Comparison of ENCODE assay signal across 8 mouse cellular contexts in genomic region chr2:165922047-165922728, GRCm38 (mm10). TPM values are rescaled to one million over a fixed set of nuclear protein-coding genes. Genes with fewer than 3 reads are reported as not detected.
DNase-seq lines count a peak whose midpoint lies in the region; ATAC-seq and TF ChIP-seq lines count a peak whose summit lies in the region.

No protein-coding gene starts in this region.

- H3K9ac ChIP-seq in intestine, embryonic 14.5 days (ENCODE audit: low read length), result no peak overlapping the region
- no peak overlapping the region for H3K9ac ChIP-seq in midbrain, postnatal 0 days (replicated peaks; ENCODE audit: low read length, poor library complexity, severe bottlenecking)

- peaks cover 21% of the 10 kb centered on the region for H3K4me1 ChIP-seq in heart, embryonic 10.5 days
- peaks cover 4% of the 10 kb centered on the region; the same call in 1 of the 2 replicates for H3K4me1 ChIP-seq in intestine, embryonic 14.5 days (replicated peaks; ENCODE audit: control insufficient read depth, insufficient read depth, low read length)
- H3K4me1 ChIP-seq in thymus, adult 2 months (replicated peaks; ENCODE audit: control insufficient read depth, insufficient read depth, low read length), result peaks cover 35% of the 10 kb centered on the region
- no peaks in the 10 kb centered on the region for H3K4me1 ChIP-seq in midbrain, postnatal 0 days (ENCODE audit: insufficient read depth, low read length)

- H3K9me3 ChIP-seq in heart, embryonic 10.5 days, result no peaks in the 10 kb centered on the region
- no peaks in the 10 kb centered on the region for H3K9me3 ChIP-seq in intestine, embryonic 14.5 days (ENCODE audit: control insufficient read depth, low read length)
- no peaks in the 10 kb centered on the region for H3K9me3 ChIP-seq in midbrain, postnatal 0 days (ENCODE audit: low read length)

- peak; percentile 85 for ATAC-seq in intestine, embryonic 14.5 days (replicated peaks; ENCODE audit: low FRiP score, low TSS enrichment, low read depth)
- ATAC-seq in midbrain, postnatal 0 days (ENCODE audit: low FRiP score), result no peak

- no peak for TF ChIP-seq POLR2A in thymus, adult 2 months (IDR thresholded peaks at IDR 0.05; ENCODE audit: control insufficient read depth, extremely low read depth, insufficient read depth, low read length, poor library complexity)

- H3K36me3 ChIP-seq in heart, embryonic 10.5 days, result no peaks in the 10 kb centered on the region
- no peaks in the 10 kb centered on the region for H3K36me3 ChIP-seq in intestine, embryonic 14.5 days (ENCODE audit: control insufficient read depth, insufficient read depth, low read length)
- H3K36me3 ChIP-seq in thymus, adult 2 months (ENCODE audit: control insufficient read depth, insufficient read depth, low read length), result no peaks in the 10 kb centered on the region
- H3K36me3 ChIP-seq in midbrain, postnatal 0 days (ENCODE audit: insufficient read depth, low read length), result no peaks in the 10 kb centered on the region

- peak overlapping the region; percentile 54; the same call in 1 of the 2 replicates for H3K27ac ChIP-seq in heart, embryonic 10.5 days
- no peak overlapping the region for H3K27ac ChIP-seq in intestine, embryonic 14.5 days (ENCODE audit: low read depth)
- no peak overlapping the region for H3K27ac ChIP-seq in thymus, adult 2 months (ENCODE audit: control insufficient read depth, insufficient read depth, low read length)
- no peak overlapping the region for H3K27ac ChIP-seq in midbrain, postnatal 0 days (ENCODE audit: low read depth, low read length)

- DNase-seq in heart, embryonic 10.5 days (ENCODE audit: low spot score), result no peak
- no peak for DNase-seq in heart, adult 9 months (ENCODE audit: low spot score in 2 of 2)
- peak; percentile 61 for DNase-seq in intestine, embryonic 14.5 days (ENCODE audit: low spot score)
- peak; percentile 58 for DNase-seq in lung, postnatal 10 days
- DNase-seq in thymus, adult 2 months, result peak; percentile 42
- DNase-seq in urinary bladder, postnatal 25 days (ENCODE audit: low spot score), result no peak
- DNase-seq in midbrain, postnatal 0 days (ENCODE audit: low spot score), result no peak
- DNase-seq in cerebellum, adult 18-20 months, result no peak

- H3K4me3 ChIP-seq in heart, embryonic 10.5 days, result no peak overlapping the region
- no peak overlapping the region for H3K4me3 ChIP-seq in intestine, embryonic 14.5 days (ENCODE audit: low read depth, low read length)
- no peak overlapping the region for H3K4me3 ChIP-seq in thymus, adult 2 months (ENCODE audit: control insufficient read depth, insufficient read depth, low read length)
- H3K4me3 ChIP-seq in midbrain, postnatal 0 days (ENCODE audit: low read depth, low read length), result no peak overlapping the region

- no peaks in the 10 kb centered on the region for H3K27me3 ChIP-seq in heart, embryonic 10.5 days (ENCODE audit: insufficient read depth, poor library complexity, severe bottlenecking)
- H3K27me3 ChIP-seq in intestine, embryonic 14.5 days (replicated peaks; ENCODE audit: control insufficient read depth, insufficient read depth, low read length), result no peaks in the 10 kb centered on the region
- no peaks in the 10 kb centered on the region for H3K27me3 ChIP-seq in thymus, adult 2 months (ENCODE audit: control insufficient read depth, insufficient read depth, low read length)
- H3K27me3 ChIP-seq in midbrain, postnatal 0 days (ENCODE audit: insufficient read depth, low read length), result no peaks in the 10 kb centered on the region

- TF ChIP-seq CTCF in thymus, adult 2 months (IDR thresholded peaks at IDR 0.05; ENCODE audit: borderline replicate concordance, control insufficient read depth, extremely low read depth, insufficient read depth, low read length, poor library complexity), result no peak
- TF ChIP-seq CTCF in midbrain, postnatal 0 days (IDR thresholded peaks at IDR 0.05), result no peak

- whole genome bisulfite sequencing in heart, embryonic 10.5 days, result 53% methylated on average over 13 of the region's 13 CpGs
- 54% methylated on average over 13 of the region's 13 CpGs for WGBS in intestine, embryonic 14.5 days
- WGBS in thymus, adult 2 months, result 55% methylated on average over 13 of the region's 13 CpGs
- WGBS in midbrain, postnatal 0 days, result 66% methylated on average over 13 of the region's 13 CpGs

- no peak overlapping the region for H3K4me2 ChIP-seq in intestine, embryonic 14.5 days (ENCODE audit: low read length)
- no peak overlapping the region for H3K4me2 ChIP-seq in midbrain, postnatal 0 days (ENCODE audit: low read depth, low read length, poor library complexity, severe bottlenecking)

RNA-seq across cellular contexts. Expression of gene Zmynd8, which starts 23.4 kb away (rescaled TPM):
- polyA plus RNA-seq in heart, embryonic 10.5 days (2016; fragmentation: Nextera tagmentation; extraction: Ambion mirVana), result 57.1 and 58.5 TPM in 2 replicates
- polyA plus RNA-seq in intestine, embryonic 14.5 days (2014; fragmentation: Nextera tagmentation; extraction: Ambion mirVana), result 49.2 and 53.6 TPM in 2 replicates
- polyA plus RNA-seq in thymus, adult 2 months (2012; rRNA removed), result 30.3 and 30.9 TPM in 2 replicates
- total RNA-seq in midbrain, postnatal 0 days (2014; rRNA removed), result 55.9 and 73.4 TPM in 2 replicates
- polyA plus RNA-seq in midbrain, postnatal 0 days (2015; fragmentation: Nextera tagmentation; extraction: Ambion mirVana), result 56.8 and 59.0 TPM in 2 replicates

Comparison
In these comparisons a context has a peak if more than half of its experiments do, and no peak if none do; other contexts are left out.
1. DNase-seq: peak in intestine, embryonic 14.5 days (single experiment), lung, postnatal 10 days (single experiment) and thymus, adult 2 months (single experiment); none in heart, embryonic 10.5 days (single experiment), heart, adult 9 months (0 of 2), urinary bladder, postnatal 25 days (single experiment), midbrain, postnatal 0 days (single experiment) and cerebellum, adult 18-20 months (0 of 2).